Mouse (Mus musculus) subcutaneous adipose tissue, adult 2 months (tissue): Measurements from ENCODE around the gene Map3k14. TPM values are rescaled to one million over a fixed set of nuclear protein-coding genes. Genes with fewer than 3 reads are reported as not detected.

Source experiments
- polyA plus RNA-seq: library from polyadenylated mRNA; depleted of rRNA; stranded (reverse); fragments of >200 nt; gene quantifications from 2 replicates; pipeline ENCODE4 v1.2.3, GENCODE M21; 2012; ENCODE audit warnings: low replicate concordance; rRNA removed

Map3k14 gene
- 6.4 and 18.6 TPM in 2 replicates for polyA plus RNA-seq

GRCm38 (mm10) chr11:103267346-103268219 is at the start of gene Map3k14:
Gene Map3k14 (minus strand): TSS chr11:103267472.

GRCm38 (mm10) chr11:103217790-103218516 is 49.3 kb downstream of the Map3k14 start, which contains the start of gene Spata32:
Gene Spata32 (minus strand): TSS chr11:103218432.

GRCm38 (mm10) chr11:103208458-103208857 is 58.8 kb downstream of the Map3k14 start, which contains the start of gene 1700023F06Rik:
Gene 1700023F06Rik (minus strand): TSS chr11:103208558.

DNA sequence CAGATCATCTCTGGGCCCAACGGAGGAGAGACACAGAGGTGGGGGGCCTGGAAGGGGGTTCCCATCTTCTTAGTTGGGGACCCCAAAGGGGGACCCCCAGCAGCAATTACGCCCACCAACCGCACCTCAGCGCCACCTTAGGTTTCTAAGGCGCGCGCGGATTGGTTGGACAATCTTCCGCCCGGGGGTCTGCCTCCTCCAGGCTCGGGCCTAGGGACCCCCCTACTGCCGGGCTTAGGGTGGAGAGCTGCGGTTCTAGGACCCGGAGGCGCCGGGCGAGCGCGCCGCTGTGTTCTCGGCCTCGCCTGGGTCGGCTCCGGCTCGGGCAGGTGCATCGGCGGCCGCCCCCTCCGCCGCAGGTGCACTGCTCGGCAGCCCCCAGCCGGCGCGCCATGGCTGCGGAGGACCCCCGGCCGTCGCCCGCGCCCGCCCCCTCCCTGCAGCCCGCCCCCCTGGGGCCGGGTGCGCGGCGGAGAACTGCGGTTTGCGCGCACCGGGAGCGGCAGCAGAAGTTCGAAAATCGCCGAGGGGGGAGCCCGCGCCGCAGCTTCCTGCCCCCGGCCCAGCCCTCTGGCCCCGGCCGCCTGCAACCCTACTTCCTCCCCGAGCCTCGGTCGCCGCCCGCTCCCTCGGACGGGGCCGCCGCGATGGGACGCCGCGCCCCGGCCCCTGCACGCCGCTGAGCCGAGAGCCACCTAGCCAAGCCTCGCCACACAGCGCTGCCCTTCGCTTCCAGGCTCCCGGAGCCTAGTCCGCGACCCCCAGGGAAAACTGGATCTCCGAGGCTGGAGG is 96.6 kb downstream of the Map3k14 start, which contains the start of gene Fmnl1:
Gene Fmnl1, plus strand, starts transcription at position 614 of the 792 bp plus-strand sequence.

Other genes starting within 250 kb of the Map3k14 start
- 62.6 and 79.6 TPM in 2 replicates for gene Nmt1, start 239.3 kb downstream of the Map3k14 start, polyA plus RNA-seq
- 73.9 and 113 TPM in 2 replicates for gene Dcakd, start 239.1 kb downstream of the Map3k14 start, polyA plus RNA-seq
- 17.3 and 39.0 TPM in 2 replicates for gene Plcd3, start 165.8 kb downstream of the Map3k14 start, polyA plus RNA-seq
- gene Acbd4, start 165.8 kb downstream of the Map3k14 start, polyA plus RNA-seq = 112 and 241 TPM in 2 replicates
- 19.2 and 30.7 TPM in 2 replicates for gene Hexim1, start 151.2 kb downstream of the Map3k14 start, polyA plus RNA-seq
- 6.4 and 7.4 TPM in 2 replicates for gene Hexim2, start 135.0 kb downstream of the Map3k14 start, polyA plus RNA-seq
- 15.2 and 22.9 TPM in 2 replicates for gene Fmnl1, start 96.4 kb downstream of the Map3k14 start, polyA plus RNA-seq
- gene 1700023F06Rik, start 58.9 kb downstream of the Map3k14 start, polyA plus RNA-seq = 0.24 and 0.34 TPM in 2 replicates
- not detected in 2 replicates for gene Spata32, start 49.0 kb downstream of the Map3k14 start, polyA plus RNA-seq
- 24.3 and 30.8 TPM in 2 replicates for gene Arhgap27, start 96.2 kb upstream of the Map3k14 start, polyA plus RNA-seq
- gene Plekhm1, start 145.2 kb upstream of the Map3k14 start, polyA plus RNA-seq = 30.4 and 38.8 TPM in 2 replicates
- gene Lrrc37a, start 237.1 kb upstream of the Map3k14 start, polyA plus RNA-seq = 0.01 TPM in 1 of 2 replicates, not detected in the other